Mouse (Mus musculus) heart, postnatal 0 days (tissue): ENCODE data around the gene Gramd1c.

Experiments
- CTCF ChIP-seq: IDR thresholded peaks from 2 replicates; pipeline ENCODE4 v1.5.1; 2016; ENCODE audit warnings: antibody characterized with exemption, control low read depth, low read depth
- EP300 ChIP-seq: IDR thresholded peaks from 2 replicates; pipeline ENCODE4 v1.6.1; 2016; ENCODE audit warnings: antibody characterized with exemption, low read depth

DNA sequence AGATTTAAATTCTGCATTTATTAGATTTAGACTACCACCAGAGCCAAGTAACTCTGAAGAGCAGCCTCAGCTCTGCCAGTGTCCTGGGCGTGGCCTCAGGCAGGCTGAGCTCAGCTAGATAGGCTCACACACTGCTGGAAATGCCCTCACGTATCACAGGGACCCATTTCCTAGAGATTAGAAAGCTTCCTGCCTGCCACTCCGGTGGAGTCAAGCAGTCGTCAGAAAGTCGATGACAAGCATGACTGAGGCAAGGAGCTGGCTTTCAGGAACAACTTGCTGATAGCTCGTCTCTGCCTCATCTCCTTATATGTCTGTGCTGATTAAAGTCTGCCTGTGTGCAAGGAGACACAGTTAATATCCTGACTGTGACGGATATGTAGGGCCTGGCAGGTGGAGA is 44.8 kb downstream of the Gramd1c start:
- TF ChIP-seq EP300 = no peak
- no peak for TF ChIP-seq CTCF
